Mouse (Mus musculus) adipose tissue, adult 10 weeks (tissue): Measurements from ENCODE around the gene Bmpr2. TPM values are rescaled to one million over a fixed set of nuclear protein-coding genes. Genes with fewer than 3 reads are reported as not detected.

ENCODE experiments used
- polyA plus RNA-seq: library from polyadenylated mRNA; stranded (reverse); fragments of 350-450 nt; fragmentation: Illumina TruSeq; extraction: RNeasy Lipid Tissue Mini Kit (QIAGEN cat#74804); gene quantifications from one replicate; pipeline ENCODE4 v1.2.3, GENCODE M21; 2014; ENCODE audit warnings: low read depth, low replicate concordance

Bmpr2 gene
- 12.8 TPM for polyA plus RNA-seq

DNA sequence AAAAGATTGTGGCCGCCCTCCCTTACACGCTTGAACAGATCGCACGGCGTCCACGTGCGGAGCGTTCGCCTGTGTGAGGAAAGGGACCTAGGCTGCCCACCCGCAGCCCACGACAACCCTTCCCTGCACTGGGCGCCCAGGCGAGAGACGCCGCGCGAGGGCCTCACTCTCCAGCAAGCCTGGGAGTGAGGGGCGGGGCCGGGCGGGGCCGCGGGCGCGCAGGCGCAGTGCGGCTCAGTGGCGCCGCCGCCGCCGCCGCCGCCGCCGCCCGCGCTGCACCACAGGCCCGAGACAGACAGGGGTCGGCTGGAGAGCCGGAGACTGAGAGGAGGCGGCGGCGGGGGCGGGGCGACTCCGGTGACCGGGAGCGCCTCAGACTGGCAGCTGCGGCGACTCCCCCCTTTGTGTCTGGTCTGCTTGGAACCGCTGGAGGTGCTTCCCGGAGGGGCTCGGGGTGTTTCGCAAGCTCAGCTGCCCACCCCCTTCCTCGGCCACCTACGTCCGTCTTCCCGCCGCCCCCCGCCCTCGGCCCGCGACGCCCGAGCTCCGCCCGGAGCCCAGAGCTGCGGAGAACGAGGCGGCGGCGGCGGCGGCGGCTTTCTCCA lies at the start of gene Bmpr2:
Bmpr2 (plus strand) TSS at position 237 of the 605 bp plus-strand sequence.

DNA sequence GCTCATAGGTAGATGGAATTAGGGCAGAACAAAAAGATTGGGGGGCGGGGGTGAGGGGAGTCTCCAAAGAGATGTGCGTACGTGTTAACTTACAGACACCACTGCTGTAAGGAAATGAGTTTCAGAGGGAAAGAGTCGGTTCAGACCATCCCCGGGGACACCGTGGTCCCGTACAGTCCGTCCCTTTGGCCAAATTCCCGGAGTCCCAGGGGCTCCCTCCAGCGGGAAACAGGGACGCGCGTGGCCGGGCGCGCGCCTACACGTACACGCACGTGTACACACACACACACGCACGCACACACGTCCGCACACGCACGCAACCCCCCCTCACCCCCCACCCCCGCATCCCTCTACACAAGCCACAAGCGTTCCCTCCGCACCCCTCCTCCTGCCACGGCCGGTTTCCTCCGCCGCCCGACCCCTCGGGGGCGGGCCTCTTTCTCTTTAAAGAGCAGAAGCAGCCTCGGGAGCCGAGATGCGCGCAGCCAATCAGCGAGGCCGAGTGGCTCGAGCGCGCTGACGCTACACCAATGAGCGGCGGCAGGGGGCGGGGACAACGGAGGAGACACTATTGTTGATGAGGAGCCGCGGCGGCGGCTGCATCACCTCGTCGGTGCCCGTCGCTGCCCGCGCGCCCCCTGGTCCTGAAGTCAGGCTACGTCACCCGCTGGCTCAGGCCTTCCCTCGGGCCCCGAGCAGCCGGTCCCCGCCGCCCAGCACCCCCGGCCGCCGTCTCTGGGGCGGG lies 149.4 kb downstream of the Bmpr2 start, which contains the start of gene Fam117b:
Fam117b (plus strand) TSS at position 594 of the 745 bp plus-strand sequence.

Other genes with a start within 250 kb of the Bmpr2 start
- gene Gm973, start 247.1 kb upstream of the Bmpr2 start, polyA plus RNA-seq: 7.1 TPM
- 111 TPM for gene Sumo1, start 92.6 kb upstream of the Bmpr2 start, polyA plus RNA-seq
- gene Nop58, start 78.4 kb upstream of the Bmpr2 start, polyA plus RNA-seq: 50.3 TPM
- gene Fam117b, start 149.6 kb downstream of the Bmpr2 start, polyA plus RNA-seq: 14.2 TPM